Mouse (Mus musculus) frontal cortex, adult 2 months (tissue): Measurements from ENCODE around the gene Cep57. TPM values are rescaled to one million over a fixed set of nuclear protein-coding genes. Genes with fewer than 3 reads are reported as not detected.
"Not testable (repeated sequence)": the region's sequence is repeated elsewhere in the genome, so short reads cannot be mapped to it uniquely, and the experiment has no call there.

Experiments
- DNase-seq, 2 experiments: peaks; one replicate each; pipeline ENCODE4 v3.0.0; 2022; ENCODE audit warnings: low spot score in 1 of 2; ENCODE audit errors: extremely low spot score in 1 of 2
- polyA plus RNA-seq: library from polyadenylated mRNA; depleted of rRNA; stranded (reverse); fragments of >200 nt; gene quantifications from 2 replicates; pipeline ENCODE4 v1.2.3, GENCODE M21; 2012; rRNA removed

Cep57 gene
- polyA plus RNA-seq, 1 experiment, result 26.6 TPM

GRCm38 (mm10) chr9:13804480-13804879 is 22.4 kb downstream of the Cep57 start:
- DNase-seq, result no peak

DNA sequence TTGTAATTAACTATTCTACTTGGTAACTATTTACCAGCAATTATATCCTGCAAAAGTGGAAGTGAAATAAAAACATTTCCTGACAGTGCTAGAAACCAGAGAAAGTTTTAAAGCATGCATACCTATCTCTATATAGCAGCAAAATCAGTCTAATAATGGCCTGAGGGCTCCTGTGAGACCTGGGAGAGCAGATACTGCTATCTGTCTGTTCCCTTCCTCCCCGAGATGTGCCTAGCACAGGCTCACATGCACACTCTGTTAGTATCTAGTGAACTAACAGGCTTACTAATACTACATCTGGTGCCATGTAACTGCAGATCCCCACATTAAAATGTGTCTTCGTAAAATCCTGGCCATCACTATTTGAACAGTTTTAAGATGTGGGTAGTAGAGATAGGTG is 32.2 kb downstream of the Cep57 start:
- DNase-seq, result no peak

DNA sequence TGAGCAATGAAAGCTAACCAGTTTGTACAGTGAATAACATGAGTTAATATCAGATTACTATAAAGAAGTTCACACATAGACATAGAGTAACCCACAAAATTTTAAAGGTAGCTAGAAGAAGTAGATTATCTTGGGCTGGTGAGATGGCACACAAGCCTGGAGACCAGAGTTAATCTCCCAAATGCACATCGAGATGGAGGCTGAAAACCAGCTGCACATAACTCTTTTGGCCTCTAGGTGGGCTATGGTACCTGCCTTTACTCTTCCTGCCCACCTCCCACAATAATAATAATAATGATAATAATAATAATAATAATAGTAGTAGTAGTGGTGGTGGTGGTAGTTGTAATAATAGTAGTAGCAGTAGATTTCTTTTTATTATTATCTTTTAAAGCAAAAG is 32.6 kb downstream of the Cep57 start:
- no peak for DNase-seq

DNA sequence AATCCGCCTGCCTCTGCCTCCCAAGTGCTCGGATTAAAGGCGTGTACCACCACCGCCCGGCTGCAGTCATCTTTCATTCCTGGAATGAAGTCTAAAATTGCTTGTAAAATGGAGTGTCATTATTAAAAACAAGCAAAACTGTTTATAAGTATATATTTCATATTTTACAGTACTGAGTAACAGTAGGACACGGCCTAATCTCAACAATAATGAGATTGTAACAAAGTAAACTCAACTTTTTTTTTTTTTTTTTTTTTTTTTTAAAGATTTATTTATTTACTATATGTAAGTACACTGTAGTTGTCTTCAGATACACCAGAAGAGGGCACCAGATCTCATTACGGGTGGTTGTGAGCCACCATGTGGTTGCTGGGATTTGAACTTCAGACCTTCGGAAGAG is 36.0 kb downstream of the Cep57 start:
- DNase-seq, result not testable (repeated sequence)

DNA sequence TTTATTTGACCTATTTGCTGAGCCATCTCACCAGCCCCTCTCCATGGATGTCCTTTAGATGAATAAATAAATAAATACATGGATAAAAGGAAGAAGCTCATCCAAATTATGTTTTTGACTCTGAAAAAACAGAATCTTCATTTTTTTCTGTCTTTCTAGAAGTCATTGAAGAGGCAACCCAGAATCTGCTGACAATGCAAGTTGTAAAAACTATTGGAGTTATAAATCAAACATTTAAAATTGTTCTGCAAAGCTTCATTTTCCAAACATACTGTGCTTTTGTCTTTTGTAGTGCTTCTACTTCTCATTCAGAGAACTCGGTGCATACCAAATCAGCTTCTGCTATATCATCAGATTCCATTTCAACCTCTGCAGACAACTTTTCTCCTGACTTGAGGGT is 44.9 kb downstream of the Cep57 start:
- DNase-seq, result no peak

DNA sequence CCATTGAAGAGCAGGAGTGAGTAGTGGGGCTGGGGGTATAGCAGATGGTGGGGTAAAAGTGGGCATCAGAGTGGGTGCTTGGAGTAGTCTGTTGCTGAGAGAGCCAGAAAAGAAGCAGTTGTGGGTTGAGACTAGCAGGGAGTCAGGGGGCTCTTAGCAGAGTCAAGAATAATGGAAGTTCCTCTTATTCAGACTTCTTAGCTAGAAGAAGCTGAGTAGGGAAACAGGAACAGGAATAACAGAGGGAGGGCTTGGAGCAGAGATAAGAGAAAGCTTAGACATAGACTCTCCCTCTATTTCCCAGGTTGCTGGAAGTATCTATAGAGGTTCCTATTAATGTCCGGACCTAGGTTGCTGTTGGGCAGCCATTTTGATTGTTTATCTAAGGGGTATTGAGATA is 52.2 kb downstream of the Cep57 start:
- no peak for DNase-seq

DNA sequence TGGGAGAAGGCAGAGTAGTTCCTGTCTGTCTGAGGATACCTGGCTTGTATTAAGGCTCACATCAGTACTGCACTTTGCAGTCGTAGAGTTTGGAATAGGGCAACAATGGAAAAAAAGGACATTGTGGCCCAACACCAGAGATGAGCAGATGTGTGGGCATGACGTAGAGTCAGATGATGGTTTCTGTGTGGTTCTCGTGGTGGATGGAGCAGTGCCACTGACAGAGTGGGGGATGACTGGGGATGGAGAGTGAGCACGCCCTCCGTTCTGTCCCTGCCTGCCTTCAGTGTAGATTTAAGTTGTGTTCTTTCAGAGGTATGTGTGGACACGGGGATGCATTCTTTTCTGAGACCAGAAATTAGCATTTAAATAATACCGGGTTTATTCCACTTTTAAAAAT is 60.3 kb downstream of the Cep57 start:
- DNase-seq, result peak in 1 of 2 experiments; percentile 28

GRCm38 (mm10) chr9:13765624-13766023 is 61.3 kb downstream of the Cep57 start:
- no peak for DNase-seq

DNA sequence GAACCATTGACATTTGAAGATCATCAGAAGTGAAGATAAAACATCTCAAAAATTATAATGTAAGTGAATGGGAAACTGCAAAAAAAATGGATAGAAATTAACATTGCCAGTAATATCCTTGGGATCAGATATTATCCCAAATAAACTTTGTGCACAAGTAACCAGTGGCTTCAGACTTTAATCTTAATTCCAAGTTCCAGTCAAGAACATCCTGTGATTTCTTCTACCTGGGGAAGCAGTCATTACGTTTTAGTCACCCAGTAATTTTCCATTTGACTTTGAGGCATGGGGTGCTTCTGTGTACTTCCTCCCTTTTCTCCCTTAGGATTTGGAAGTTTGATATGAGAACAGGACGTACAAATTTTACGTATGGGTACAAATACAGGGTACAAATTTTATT is 66.5 kb downstream of the Cep57 start:
- no peak for DNase-seq

Other genes with a start within 250 kb of the Cep57 start
- 24.3 and 25.9 TPM in 2 replicates for gene Mtmr2, start 78.7 kb downstream of the Cep57 start, polyA plus RNA-seq
- 25.1 and 30.4 TPM in 2 replicates for gene Fam76b, start 609 bp upstream of the Cep57 start, polyA plus RNA-seq